Mouse (Mus musculus) heart, adult 2 months (tissue): ENCODE measurements at regions not wholly inside any gene's neighbourhood (a gene's known extent, or its start where the extent isn't known, plus 50 kb on each side); places are given as distances from the start of the nearest gene placed in this dataset.

Experiments used
- CTCF ChIP-seq: fragments of 200-600 bp; IDR thresholded peaks from 2 replicates; pipeline ENCODE4 v1.8.1; 2022; ENCODE audit warnings: antibody characterized with exemption, mild to moderate bottlenecking, moderate library complexity
- EP300 ChIP-seq: fragments of 200-500 bp; IDR thresholded peaks from 2 replicates; pipeline ENCODE4 v1.6.1; 2011; ENCODE audit warnings: low read depth, low read length, control low read depth; ENCODE audit not compliant: insufficient read depth
- POLR2A ChIP-seq: fragments of 200-500 bp; IDR thresholded peaks from 2 replicates; pipeline ENCODE4 v1.6.1; 2011; ENCODE audit warnings: mild to moderate bottlenecking, low read depth, low read length, control low read depth; ENCODE audit not compliant: insufficient read depth

GRCm38 (mm10) chr15:27381565-27381964, 84.9 kb upstream of the Ank start:
- no peak for TF ChIP-seq CTCF
- no peak for TF ChIP-seq POLR2A
- TF ChIP-seq EP300: no peak
